ENCODE assay signal across 12 mouse cellular contexts in the genomic region with DNA sequence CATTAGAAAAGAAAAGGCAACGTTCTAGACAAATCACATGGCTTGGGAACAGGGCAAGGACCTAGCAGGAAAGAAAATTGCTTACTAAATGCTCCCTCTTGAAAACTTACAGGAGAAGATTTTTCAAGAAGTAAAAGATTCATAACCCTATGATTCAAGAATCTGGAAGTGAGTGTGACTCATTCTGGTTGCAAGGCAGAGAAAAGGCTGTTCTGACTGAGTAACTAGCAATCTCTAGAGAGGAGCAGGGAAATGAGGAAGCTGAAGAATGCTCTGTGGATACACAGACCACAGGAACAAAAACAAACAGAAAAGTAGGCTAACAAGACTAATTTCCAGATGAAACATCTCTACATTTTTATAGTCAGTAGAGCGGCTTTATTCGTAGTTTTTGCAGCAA.
DNase-seq lines count a peak whose midpoint lies in the region; ATAC-seq and TF ChIP-seq lines count a peak whose summit lies in the region.
"Had no signal": no experiment of that assay in that cellular context is flagged by ENCODE, and none has a peak within 500 bp of the region (broad histone marks: within the 10 kb centered on the region; RNA-seq: fewer than 3 reads in every experiment).

No protein-coding gene starts in this region.

- no peak overlapping the region for H3K9ac ChIP-seq in embryonic facial prominence, embryonic 14.5 days (ENCODE audit: low read depth, low read length)
- no peak overlapping the region for H3K9ac ChIP-seq in lung, postnatal 0 days (replicated peaks; ENCODE audit: low read depth)
- H3K9ac ChIP-seq: liver, embryonic 12.5 days had no signal

- WGBS in embryonic facial prominence, embryonic 14.5 days: 66% methylated on average over 3 of the region's 3 CpGs
- 77% methylated on average over 3 of the region's 3 CpGs for WGBS in embryonic facial prominence, embryonic 10.5 days
- 63% methylated on average over 3 of the region's 3 CpGs for WGBS in lung, postnatal 0 days

- H3K27ac ChIP-seq in embryonic facial prominence, embryonic 14.5 days (replicated peaks; ENCODE audit: low read depth, low read length): 0 out of 2 replicates have a peak overlapping the region, but pooled peaks have one; percentile 4
- no peak overlapping the region for H3K27ac ChIP-seq in embryonic facial prominence, embryonic 10.5 days (replicated peaks)
- no peak overlapping the region for H3K27ac ChIP-seq in lung, postnatal 0 days (ENCODE audit: low read length)
- H3K27ac ChIP-seq: liver, embryonic 12.5 days had no signal

- no peak for TF ChIP-seq EP300 in lung, postnatal 0 days (IDR thresholded peaks at IDR 0.05)

- H3K4me1 ChIP-seq in embryonic facial prominence, embryonic 14.5 days (ENCODE audit: control insufficient read depth, insufficient read depth, low read length): peaks cover 7% of the 10 kb centered on the region
- H3K4me1 ChIP-seq in embryonic facial prominence, embryonic 10.5 days: peaks cover 4% of the 10 kb centered on the region; the same call in 1 of the 2 replicates
- H3K4me1 ChIP-seq in lung, postnatal 0 days (ENCODE audit: insufficient read depth, low read depth, low read length): no peaks in the 10 kb centered on the region
- H3K4me1 ChIP-seq: liver, embryonic 12.5 days had no signal

- no peaks in the 10 kb centered on the region for H3K9me3 ChIP-seq in embryonic facial prominence, embryonic 14.5 days (ENCODE audit: control insufficient read depth, low read length)
- no peaks in the 10 kb centered on the region for H3K9me3 ChIP-seq in embryonic facial prominence, embryonic 10.5 days
- no peaks in the 10 kb centered on the region for H3K9me3 ChIP-seq in lung, postnatal 0 days (ENCODE audit: low read length)
- H3K9me3 ChIP-seq: liver, embryonic 12.5 days had no signal

- no peak overlapping the region for H3K4me2 ChIP-seq in embryonic facial prominence, embryonic 14.5 days (ENCODE audit: low read depth, low read length)
- no peak overlapping the region for H3K4me2 ChIP-seq in lung, postnatal 0 days (replicated peaks; ENCODE audit: low read depth, low read length)
- H3K4me2 ChIP-seq: liver, embryonic 12.5 days had no signal

- H3K4me3 ChIP-seq in embryonic facial prominence, embryonic 14.5 days (ENCODE audit: low read depth, low read length): no peak overlapping the region
- no peak overlapping the region for H3K4me3 ChIP-seq in embryonic facial prominence, embryonic 10.5 days
- no peak overlapping the region for H3K4me3 ChIP-seq in lung, postnatal 0 days (ENCODE audit: low read depth, low read length)
- H3K4me3 ChIP-seq: erythroblast, embryonic 14.5 days; liver, embryonic 12.5 days had no signal

- H3K27me3 ChIP-seq in embryonic facial prominence, embryonic 14.5 days (replicated peaks; ENCODE audit: control insufficient read depth, insufficient read depth, low read length): no peaks in the 10 kb centered on the region
- no peaks in the 10 kb centered on the region for H3K27me3 ChIP-seq in embryonic facial prominence, embryonic 10.5 days (replicated peaks; ENCODE audit: low read depth, poor library complexity, severe bottlenecking)
- no peaks in the 10 kb centered on the region for H3K27me3 ChIP-seq in lung, postnatal 0 days (replicated peaks; ENCODE audit: insufficient read depth, low read length)
- H3K27me3 ChIP-seq: liver, embryonic 12.5 days had no signal

- DNase-seq in embryonic facial prominence, embryonic 14.5 days (ENCODE audit: low spot score): peak; percentile 23
- no peak for DNase-seq in embryonic facial prominence, embryonic 10.5 days (ENCODE audit: low spot score)
- DNase-seq in lung, postnatal 0 days (ENCODE audit: low spot score): peak; percentile 61
- DNase-seq in lung, postnatal 4 days: no peak
- DNase-seq in yolk sac, embryonic 10.5 days (ENCODE audit: low spot score): peak; percentile 10
- DNase-seq in B cell, adult 2 months: no peak
- no peak for DNase-seq in layer of hippocampus, postnatal 10 days (ENCODE audit: low spot score in 2 of 2)
- DNase-seq: heart, postnatal 10 days; lung, postnatal 14 days had no signal

- no peak for ATAC-seq in embryonic facial prominence, embryonic 14.5 days (ENCODE audit: low read depth)
- ATAC-seq in lung, postnatal 0 days: peak; percentile 44
- ATAC-seq in megakaryocyte, adult 5-6 weeks (ENCODE audit: poor library complexity, severe bottlenecking): peak; percentile 80
- ATAC-seq: liver, embryonic 12.5 days had no signal

- no peaks in the 10 kb centered on the region for H3K36me3 ChIP-seq in embryonic facial prominence, embryonic 14.5 days (ENCODE audit: control insufficient read depth, insufficient read depth, low read length)
- H3K36me3 ChIP-seq in embryonic facial prominence, embryonic 10.5 days (replicated peaks): no peaks in the 10 kb centered on the region
- H3K36me3 ChIP-seq in lung, postnatal 0 days (ENCODE audit: insufficient read depth, low read length): no peaks in the 10 kb centered on the region
- H3K36me3 ChIP-seq: liver, embryonic 12.5 days had no signal

- TF ChIP-seq CTCF in lung, postnatal 0 days (IDR thresholded peaks at IDR 0.05): no peak

Comparison
In these comparisons a context has a peak if more than half of its experiments do, and no peak if none do; other contexts are left out.
1. DNase-seq: peak in embryonic facial prominence, embryonic 14.5 days (single experiment), lung, postnatal 0 days (single experiment) and yolk sac, embryonic 10.5 days (single experiment); none in embryonic facial prominence, embryonic 10.5 days (single experiment), lung, postnatal 4 days (0 of 2), B cell, adult 2 months (0 of 2) and layer of hippocampus, postnatal 10 days (0 of 2).